Mouse (Mus musculus) G1E (cell line): Measurements from ENCODE around the gene Raver1.

Source experiments
- CTCF ChIP-seq: IDR thresholded peaks from 2 replicates; pipeline ENCODE4 v1.5.1; 2012; ENCODE audit warnings: low read depth, low read length, inconsistent platforms, mixed read lengths
- GATA1 ChIP-seq: IDR thresholded peaks from 2 replicates; pipeline ENCODE4 v1.6.1; 2012; ENCODE audit warnings: borderline replicate concordance, low read length, inconsistent platforms, mixed read lengths
- GATA2 ChIP-seq: IDR thresholded peaks from 2 replicates; pipeline ENCODE4 v1.6.1; 2012; ENCODE audit warnings: low read depth, low read length, inconsistent platforms, borderline replicate concordance
- TAL1 ChIP-seq: conservative IDR thresholded peaks from 2 replicates; pipeline ENCODE4 v1.6.1; 2012; ENCODE audit warnings: low read depth, low read length, inconsistent platforms, mixed read lengths

DNA sequence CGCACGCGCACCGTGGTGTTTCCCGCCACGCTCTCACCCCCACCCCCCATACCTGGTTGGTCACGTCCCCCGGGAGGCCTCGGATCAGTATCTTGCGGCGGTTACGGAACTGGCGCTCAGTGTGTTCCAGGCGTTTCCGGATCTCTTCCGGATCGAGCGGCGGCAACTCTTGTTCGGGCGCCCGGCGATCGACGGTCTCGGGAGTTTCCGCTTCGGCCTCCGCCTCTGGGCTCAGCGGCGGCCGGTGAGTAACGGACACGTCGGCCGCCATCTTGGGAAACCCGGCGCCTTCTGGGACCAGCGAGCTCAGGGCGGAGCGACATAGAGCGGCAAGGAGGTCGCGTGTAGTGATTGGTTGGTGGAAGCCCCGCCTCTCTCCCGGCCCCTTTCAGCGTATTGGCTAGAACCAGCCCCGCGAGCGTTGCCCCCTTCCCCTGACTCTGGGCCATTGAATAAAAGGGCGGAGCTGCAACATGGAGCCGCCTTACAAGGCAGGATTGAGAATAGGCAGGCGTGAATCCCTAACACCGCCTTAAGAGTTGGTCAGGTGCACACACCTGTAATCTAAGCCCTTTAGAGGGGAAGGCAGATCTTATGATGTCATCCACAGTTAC lies at the start of gene Raver1, which contains the start of gene Gm38431:
- TF ChIP-seq TAL1 (no peak), CTCF (no peak), GATA1 (no peak), GATA2 (no peak)
